Mouse (Mus musculus): ENCODE results near the gene Epha3.

- TF ChIP-seq CTCF (IDR thresholded peaks at IDR 0.05; ENCODE audit: low read depth) (no peak), EP300 (IDR thresholded peaks at IDR 0.05; ENCODE audit: low read depth) (no peak)
Observed at GRCm38 (mm10) chr16:63857561-63857960, 6.4 kb downstream of the Epha3 start.

Measured in liver, embryonic 14.5 days (tissue).